Mouse (Mus musculus) lung, embryonic 16.5 days (tissue): ENCODE results near the gene Ttll11. TPM values are rescaled to one million over a fixed set of nuclear protein-coding genes. Genes with fewer than 3 reads are reported as not detected.

ENCODE experiments used
- polyA plus RNA-seq: library from polyadenylated mRNA; unstranded; fragments of >200 nt; fragmentation: Nextera tagmentation; extraction: Ambion mirVana; gene quantifications from 2 replicates; pipeline ENCODE4 v1.2.1, GENCODE M21; 2015

Ttll11 gene
- polyA plus RNA-seq, 1 experiment from 2014 or later, result 0.55 TPM

Other genes with a start within 250 kb of the Ttll11 start
- 239 and 249 TPM in 2 replicates for gene Ndufa8, start 69.5 kb upstream of the Ttll11 start, polyA plus RNA-seq
- 9.6 and 11.1 TPM in 2 replicates for gene Morn5, start 69.5 kb upstream of the Ttll11 start, polyA plus RNA-seq
- 4.7 and 4.9 TPM in 2 replicates for gene Lhx6, start 125.5 kb upstream of the Ttll11 start, polyA plus RNA-seq
- 30.3 TPM in 2 replicates for gene Mrrf, start 156.5 kb upstream of the Ttll11 start, polyA plus RNA-seq
- gene Rbm18, start 156.9 kb upstream of the Ttll11 start, polyA plus RNA-seq, result 73.5 and 75.4 TPM in 2 replicates